Mouse (Mus musculus) thymus, postnatal 10 days (tissue): Measurements from ENCODE around the gene Rps6kb2.

Experiments
- DNase-seq, 2 experiments: peaks; one replicate each; pipeline ENCODE4 v3.0.0; 2021; ENCODE audit warnings: low spot score in 2 of 2

The Rps6kb2 gene

GRCm38 (mm10) chr19:4189051-4189620 is 26.0 kb upstream of the Rps6kb2 start:
- no peak for DNase-seq

- DNase-seq, result no peak
Measured at GRCm38 (mm10) chr19:4187303-4187702, 24.1 kb upstream of the Rps6kb2 start.

- peak; percentile 84 to 85 for DNase-seq
Measured at GRCm38 (mm10) chr19:4184976-4185975, 22.1 kb upstream of the Rps6kb2 start.

GRCm38 (mm10) chr19:4183689-4184088 is 20.5 kb upstream of the Rps6kb2 start:
- DNase-seq, result no peak

GRCm38 (mm10) chr19:4181892-4182291 is 18.7 kb upstream of the Rps6kb2 start:
- DNase-seq, result no peak

- no peak for DNase-seq
Measured at GRCm38 (mm10) chr19:4180411-4180810, 17.3 kb upstream of the Rps6kb2 start.

- DNase-seq, result no peak
Measured at GRCm38 (mm10) chr19:4175368-4175947, 12.3 kb upstream of the Rps6kb2 start, which contains the start of gene Carns1. Gene Carns1, minus strand, starts transcription at chr19:4175479.

- DNase-seq, result no peak
Measured at GRCm38 (mm10) chr19:4172925-4173324, 9.8 kb upstream of the Rps6kb2 start.

GRCm38 (mm10) chr19:4171393-4172290 is 8.5 kb upstream of the Rps6kb2 start:
- no peak for DNase-seq

GRCm38 (mm10) chr19:4170723-4171392 is 7.7 kb upstream of the Rps6kb2 start:
- no peak for DNase-seq

GRCm38 (mm10) chr19:4169810-4170209 is 6.7 kb upstream of the Rps6kb2 start:
- DNase-seq, result peak in 1 of 2 experiments; percentile 52

- DNase-seq, result peak; percentile 99
Measured at GRCm38 (mm10) chr19:4169378-4169784, 6.2 kb upstream of the Rps6kb2 start.

- DNase-seq, result no peak
Measured at GRCm38 (mm10) chr19:4166678-4167476, 3.7 kb upstream of the Rps6kb2 start.

GRCm38 (mm10) chr19:4164721-4165120 is 1.6 kb upstream of the Rps6kb2 start:
- DNase-seq, result no peak

GRCm38 (mm10) chr19:4164100-4164499 is 946 bp upstream of the Rps6kb2 start:
- DNase-seq, result no peak

- no peak for DNase-seq
Measured at GRCm38 (mm10) chr19:4163543-4163887, 361 bp upstream of the Rps6kb2 start.

GRCm38 (mm10) chr19:4159049-4159448 is 4.1 kb downstream of the Rps6kb2 start:
- DNase-seq, result no peak

- no peak for DNase-seq
Measured at GRCm38 (mm10) chr19:4156771-4157170, 6.4 kb downstream of the Rps6kb2 start.

GRCm38 (mm10) chr19:4156073-4156579 is 7.0 kb downstream of the Rps6kb2 start:
- DNase-seq, result peak in 1 of 2 experiments; percentile 42
